Mouse (Mus musculus) frontal cortex, postnatal 25 days (tissue): ENCODE data around the gene Ankrd45.
"Not testable (repeated sequence)": the region's sequence is repeated elsewhere in the genome, so short reads cannot be mapped to it uniquely, and the experiment has no call there.

Experiments
- DNase-seq, 2 experiments: peaks; one replicate each; pipeline ENCODE4 v3.0.0; 2022; ENCODE audit warnings: low spot score in 2 of 2

Gene Ankrd45

GRCm38 (mm10) chr1:161185431-161185830, 42.9 kb downstream of the Ankrd45 start:
- no peak for DNase-seq

GRCm38 (mm10) chr1:161190253-161190910, 47.9 kb downstream of the Ankrd45 start:
- DNase-seq = no peak

- peak; percentile 22 to 51 for DNase-seq
Observed at GRCm38 (mm10) chr1:161195541-161196351, 53.3 kb downstream of the Ankrd45 start.

- not testable (repeated sequence) for DNase-seq
Observed at GRCm38 (mm10) chr1:161196364-161196763, 53.9 kb downstream of the Ankrd45 start.

- DNase-seq = no peak
Observed at GRCm38 (mm10) chr1:161199856-161200255, 57.4 kb downstream of the Ankrd45 start.

- DNase-seq = no peak
Observed at GRCm38 (mm10) chr1:161214465-161214864, 72.0 kb downstream of the Ankrd45 start.

- DNase-seq = no peak
Observed at GRCm38 (mm10) chr1:161219816-161220215, 77.3 kb downstream of the Ankrd45 start.
